Mouse (Mus musculus): ENCODE measurements around the gene Sec1. TPM values are rescaled to one million over a fixed set of nuclear protein-coding genes. Genes with fewer than 3 reads are reported as not detected.

Sec1 gene
- total RNA-seq, 1 experiment, result 4.5 TPM

GRCm38 (mm10) chr7:45695098-45695497, 896 bp upstream of the Sec1 start:
- Histone ChIP-seq H3K4me3 (ENCODE audit: insufficient read depth in 1 of 2, low read depth in 1 of 2, low read length in 2 of 2, poor library complexity in 1 of 2, severe bottlenecking in 1 of 2) (no peak overlapping the region), H3K27ac (ENCODE audit: insufficient read depth, low read depth, low read length, poor library complexity, severe bottlenecking) (no peak overlapping the region), H3K9ac (ENCODE audit: insufficient read depth, low read depth, low read length, poor library complexity, severe bottlenecking) (no peak overlapping the region), H3K9me3 (ENCODE audit: control insufficient read depth, insufficient read depth, low read depth, low read length) (no peaks in the 10 kb centered on the region), H3K36me3 (ENCODE audit: control insufficient read depth, insufficient read depth, low read length, poor library complexity, severe bottlenecking) (no peaks in the 10 kb centered on the region), H3K4me1 (ENCODE audit: control insufficient read depth in 2 of 2, insufficient read depth in 2 of 2, low read length in 2 of 2, poor library complexity in 1 of 2) (peaks cover 0 to 18% of the 10 kb centered on the region in 2 experiments; a peak in 1 of 4 replicates)
- in situ Hi-C loops (cut with MboI; ENCODE audit: low sequenced_read_pairs in 2 of 2, unreplicated experiment in 2 of 2), result no loop called here
- TF ChIP-seq ZNF384 (IDR thresholded peaks at IDR 0.05; ENCODE audit: low read depth, low read length) (no peak), CHD2 (IDR thresholded peaks at IDR 0.05; ENCODE audit: low read depth, low read length) (no peak), ZC3H11A (IDR thresholded peaks at IDR 0.05; ENCODE audit: borderline replicate concordance, low read depth, low read length) (no peak), MAFK (IDR thresholded peaks at IDR 0.05; ENCODE audit: insufficient read depth, low read depth, low read length) (no peak), HCFC1 (IDR thresholded peaks at IDR 0.05; ENCODE audit: borderline replicate concordance, insufficient read depth, low read length) (no peak)
- no peak for DNase-seq (ENCODE audit: low read depth, low spot score)

- Histone ChIP-seq H3K4me3 (ENCODE audit: insufficient read depth in 1 of 2, low read depth in 1 of 2, low read length in 2 of 2, poor library complexity in 1 of 2, severe bottlenecking in 1 of 2) (no peak overlapping the region), H3K9me3 (ENCODE audit: control insufficient read depth, insufficient read depth, low read depth, low read length) (no peaks in the 10 kb centered on the region), H3K27ac (ENCODE audit: insufficient read depth, low read depth, low read length, poor library complexity, severe bottlenecking) (no peak overlapping the region), H3K4me1 (ENCODE audit: control insufficient read depth in 2 of 2, insufficient read depth in 2 of 2, low read length in 2 of 2, poor library complexity in 1 of 2) (peaks cover 0 to 21% of the 10 kb centered on the region in 2 experiments; a peak in 1 of 4 replicates), H3K9ac (ENCODE audit: insufficient read depth, low read depth, low read length, poor library complexity, severe bottlenecking) (no peak overlapping the region), H3K36me3 (ENCODE audit: control insufficient read depth, insufficient read depth, low read length, poor library complexity, severe bottlenecking) (no peaks in the 10 kb centered on the region)
- in situ Hi-C loops (cut with MboI; ENCODE audit: low sequenced_read_pairs in 2 of 2, unreplicated experiment in 2 of 2), result no loop called here
- TF ChIP-seq CHD2 (IDR thresholded peaks at IDR 0.05; ENCODE audit: low read depth, low read length) (no peak), ZC3H11A (IDR thresholded peaks at IDR 0.05; ENCODE audit: borderline replicate concordance, low read depth, low read length) (no peak), MAFK (IDR thresholded peaks at IDR 0.05; ENCODE audit: insufficient read depth, low read depth, low read length) (no peak), ZNF384 (IDR thresholded peaks at IDR 0.05; ENCODE audit: low read depth, low read length) (no peak), HCFC1 (IDR thresholded peaks at IDR 0.05; ENCODE audit: borderline replicate concordance, insufficient read depth, low read length) (no peak)
- DNase-seq (ENCODE audit: low read depth, low spot score), result no peak
Measured at GRCm38 (mm10) chr7:45692364-45692763, 1.8 kb downstream of the Sec1 start.

GRCm38 (mm10) chr7:45689800-45690199, 4.4 kb downstream of the Sec1 start:
- in situ Hi-C loops (cut with MboI; ENCODE audit: low sequenced_read_pairs in 2 of 2, unreplicated experiment in 2 of 2), result no loop called here
- peaks cover 0 to 23% of the 10 kb centered on the region in 2 experiments; a peak in 1 of 4 replicates for H3K4me1 ChIP-seq (ENCODE audit: control insufficient read depth in 2 of 2, insufficient read depth in 2 of 2, low read length in 2 of 2, poor library complexity in 1 of 2)
- TF ChIP-seq MAFK (IDR thresholded peaks at IDR 0.05; ENCODE audit: insufficient read depth, low read depth, low read length), result no peak
- TF ChIP-seq ZC3H11A (IDR thresholded peaks at IDR 0.05; ENCODE audit: borderline replicate concordance, low read depth, low read length), result no peak
- no peak for TF ChIP-seq ZNF384 (IDR thresholded peaks at IDR 0.05; ENCODE audit: low read depth, low read length)
- TF ChIP-seq CHD2 (IDR thresholded peaks at IDR 0.05; ENCODE audit: low read depth, low read length), result no peak
- TF ChIP-seq HCFC1 (IDR thresholded peaks at IDR 0.05; ENCODE audit: borderline replicate concordance, insufficient read depth, low read length), result no peak
- no peak overlapping the region for H3K4me3 ChIP-seq (ENCODE audit: insufficient read depth in 1 of 2, low read depth in 1 of 2, low read length in 2 of 2, poor library complexity in 1 of 2, severe bottlenecking in 1 of 2)
- no peak overlapping the region for H3K9ac ChIP-seq (ENCODE audit: insufficient read depth, low read depth, low read length, poor library complexity, severe bottlenecking)
- no peaks in the 10 kb centered on the region for H3K9me3 ChIP-seq (ENCODE audit: control insufficient read depth, insufficient read depth, low read depth, low read length)
- DNase-seq (ENCODE audit: low read depth, low spot score), result no peak
- H3K36me3 ChIP-seq (ENCODE audit: control insufficient read depth, insufficient read depth, low read length, poor library complexity, severe bottlenecking), result no peaks in the 10 kb centered on the region
- no peak overlapping the region for H3K27ac ChIP-seq (ENCODE audit: insufficient read depth, low read depth, low read length, poor library complexity, severe bottlenecking)

DNA sequence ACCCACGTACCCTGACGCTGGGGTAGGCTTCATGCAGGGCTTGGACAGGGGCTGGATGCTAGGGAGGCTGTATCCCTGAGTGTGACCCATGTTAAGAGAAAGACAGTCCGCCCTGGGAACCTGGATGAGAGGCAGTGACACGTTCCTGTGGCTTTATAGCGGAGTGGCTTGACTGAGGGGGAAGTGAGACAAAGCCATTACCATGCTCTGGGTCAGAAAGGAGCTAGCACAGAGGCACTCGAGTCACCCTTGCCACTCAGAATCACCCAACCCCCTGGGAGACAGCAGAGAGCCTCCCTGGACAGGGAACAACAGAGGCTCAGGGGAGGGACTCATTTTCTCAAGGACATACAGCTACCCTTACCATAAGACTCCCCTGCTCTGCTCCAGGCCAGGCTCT, 5.1 kb downstream of the Sec1 start:
- in situ Hi-C loops (cut with MboI; ENCODE audit: low sequenced_read_pairs in 2 of 2, unreplicated experiment in 2 of 2), result no loop called here
- peaks cover 0 to 23% of the 10 kb centered on the region in 2 experiments; a peak in 1 of 4 replicates for H3K4me1 ChIP-seq (ENCODE audit: control insufficient read depth in 2 of 2, insufficient read depth in 2 of 2, low read length in 2 of 2, poor library complexity in 1 of 2)
- H3K27ac ChIP-seq (ENCODE audit: insufficient read depth, low read depth, low read length, poor library complexity, severe bottlenecking), result no peak overlapping the region

More for the DNA sequence above, 5.1 kb downstream of the Sec1 start:
- H3K9me3 ChIP-seq (ENCODE audit: control insufficient read depth, insufficient read depth, low read depth, low read length), result no peaks in the 10 kb centered on the region
- H3K9ac ChIP-seq (ENCODE audit: insufficient read depth, low read depth, low read length, poor library complexity, severe bottlenecking), result no peak overlapping the region
- no peaks in the 10 kb centered on the region for H3K36me3 ChIP-seq (ENCODE audit: control insufficient read depth, insufficient read depth, low read length, poor library complexity, severe bottlenecking)
- TF ChIP-seq ZC3H11A (IDR thresholded peaks at IDR 0.05; ENCODE audit: borderline replicate concordance, low read depth, low read length) (no peak), HCFC1 (IDR thresholded peaks at IDR 0.05; ENCODE audit: borderline replicate concordance, insufficient read depth, low read length) (no peak), MAFK (IDR thresholded peaks at IDR 0.05; ENCODE audit: insufficient read depth, low read depth, low read length) (no peak), ZNF384 (IDR thresholded peaks at IDR 0.05; ENCODE audit: low read depth, low read length) (no peak), CHD2 (IDR thresholded peaks at IDR 0.05; ENCODE audit: low read depth, low read length) (no peak)
- no peak overlapping the region for H3K4me3 ChIP-seq (ENCODE audit: insufficient read depth in 1 of 2, low read depth in 1 of 2, low read length in 2 of 2, poor library complexity in 1 of 2, severe bottlenecking in 1 of 2)
- no peak for DNase-seq (ENCODE audit: low read depth, low spot score)
